Mouse (Mus musculus) yolk sac, embryonic 10.5 days (tissue): Measurements from ENCODE around the gene Gm20388.
"Not testable (repeated sequence)": the region's sequence is repeated elsewhere in the genome, so short reads cannot be mapped to it uniquely, and the experiment has no call there.

Experiments used
- DNase-seq: peaks from one replicate; pipeline ENCODE4 v3.0.0-alpha.2; 2017; ENCODE audit warnings: low spot score

The Gm20388 gene

DNA sequence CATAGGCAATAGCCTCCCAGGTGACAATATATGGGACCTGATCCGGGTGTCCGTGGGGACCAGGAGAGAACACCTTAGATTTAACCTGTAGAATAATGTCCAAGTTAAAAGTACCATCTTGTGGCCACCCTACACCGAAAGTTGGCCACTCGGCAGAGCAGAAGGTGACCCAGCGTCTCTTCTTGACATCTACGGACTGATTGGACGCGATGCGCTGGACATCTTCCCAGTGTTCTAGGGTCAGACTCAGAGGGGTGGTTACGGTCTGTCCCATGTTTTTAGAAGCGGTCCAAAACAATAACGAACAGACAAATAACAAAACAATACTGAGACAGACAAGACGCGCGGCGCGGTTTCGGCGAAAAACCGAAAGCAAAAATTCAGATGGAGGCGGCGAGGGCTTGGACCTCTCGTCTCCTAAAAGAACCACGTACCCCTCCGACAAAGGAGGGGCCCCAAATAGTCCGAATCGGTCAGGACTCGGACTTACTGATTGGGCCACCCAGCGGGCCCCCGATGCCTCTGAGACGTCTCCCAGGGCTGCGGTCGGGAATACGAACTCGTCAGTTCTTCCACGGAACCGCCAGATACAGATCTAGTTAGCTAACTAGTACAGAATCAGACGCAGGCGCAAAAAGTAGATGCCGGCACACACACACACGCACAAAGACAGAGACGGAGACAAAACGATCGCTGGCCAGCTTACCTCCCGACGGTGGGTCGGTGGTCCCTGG lies 3522.8 kb downstream of the Gm20388 start:
- DNase-seq: not testable (repeated sequence)

DNA sequence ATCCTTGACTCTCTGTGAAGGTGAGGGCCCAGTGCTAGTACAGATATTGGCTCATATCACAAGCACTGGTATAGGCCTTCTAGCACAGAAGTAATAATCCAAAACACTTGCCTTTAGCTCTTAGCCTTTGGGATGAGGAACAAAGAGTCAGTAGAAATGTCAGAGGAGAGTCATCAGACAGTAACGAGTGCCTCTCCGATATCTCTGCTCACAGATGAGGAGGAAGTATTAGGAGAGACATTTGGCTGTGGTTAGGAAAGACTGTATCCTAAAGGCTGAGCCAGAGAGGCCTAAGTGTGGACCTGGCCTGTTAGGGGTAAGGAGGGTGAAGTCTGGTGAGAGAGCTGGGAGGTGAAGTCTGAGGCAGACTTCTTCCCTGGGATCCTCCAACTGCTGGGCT lies 3531.1 kb downstream of the Gm20388 start:
- no peak for DNase-seq

DNA sequence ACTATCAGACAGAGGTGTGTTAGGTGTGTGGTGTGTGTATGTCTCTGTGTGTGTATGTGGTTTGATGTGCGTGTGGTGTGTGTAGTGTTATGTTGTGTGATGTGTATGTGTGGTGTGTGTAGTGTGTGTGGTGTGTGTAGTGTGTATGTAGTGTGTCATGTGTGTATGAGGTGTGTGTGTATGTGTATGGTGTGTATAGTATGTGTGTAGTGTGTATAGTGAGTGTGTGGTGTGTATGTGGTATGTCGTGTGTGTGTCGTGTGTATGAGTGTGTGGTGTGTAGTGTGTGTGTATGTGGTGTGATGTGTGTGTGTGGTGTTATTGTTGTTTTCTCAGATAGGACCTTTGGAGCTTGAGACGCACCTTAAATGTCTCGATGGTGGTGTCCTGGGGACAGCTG lies 3531.7 kb downstream of the Gm20388 start:
- no peak for DNase-seq

DNA sequence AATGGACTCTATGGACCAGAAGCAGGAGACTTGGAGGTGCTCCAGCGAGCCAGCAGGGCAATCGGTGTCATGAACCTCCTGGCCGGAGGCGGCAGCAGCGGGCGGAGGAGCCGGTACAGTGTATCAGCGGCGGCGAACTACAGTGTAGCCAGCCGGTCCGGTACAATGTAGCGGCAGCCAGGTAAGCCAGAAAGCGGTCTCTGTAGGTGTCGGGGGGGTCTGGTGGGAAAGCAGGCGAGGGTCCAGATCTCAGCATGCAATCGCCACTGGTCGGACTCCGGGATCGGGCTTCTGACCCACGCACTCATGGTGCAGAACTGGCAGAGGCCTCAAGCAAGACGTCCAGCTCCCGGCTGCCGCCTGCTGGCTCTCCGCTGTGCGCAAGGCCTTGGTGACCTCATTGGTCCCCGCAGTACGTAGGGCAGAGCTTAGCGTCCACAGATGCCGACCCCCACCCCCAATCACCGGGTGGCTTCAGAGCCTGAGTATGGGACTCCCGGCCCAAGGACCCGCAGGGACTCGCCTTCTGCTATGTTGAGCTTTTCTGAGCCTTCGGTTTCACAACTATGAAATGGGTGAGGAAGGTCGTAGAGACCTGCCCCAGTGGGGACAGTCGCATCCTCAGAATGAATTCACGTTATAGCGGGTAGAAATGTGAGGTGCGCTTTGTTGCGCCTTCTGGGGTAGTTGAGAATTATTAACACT lies 3532.4 kb downstream of the Gm20388 start:
- peak; percentile 94 for DNase-seq

DNA sequence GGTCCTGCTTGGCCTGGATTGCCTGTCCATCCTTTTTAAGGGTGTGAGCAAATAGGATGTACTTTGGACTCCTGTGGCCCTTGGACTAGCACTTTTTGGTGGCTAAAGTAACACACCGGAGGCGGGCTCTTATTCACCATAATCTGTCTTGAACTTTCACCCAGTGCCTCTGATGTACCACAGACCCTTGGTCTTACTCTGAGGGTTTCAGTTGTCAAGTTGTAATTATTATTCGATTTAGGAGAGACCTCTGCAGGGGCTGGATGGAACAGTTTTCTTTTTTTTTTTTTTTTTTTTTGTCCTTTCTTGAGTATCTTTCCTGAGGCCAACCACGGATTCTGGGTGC lies 3532.9 kb downstream of the Gm20388 start:
- DNase-seq: no peak

DNA sequence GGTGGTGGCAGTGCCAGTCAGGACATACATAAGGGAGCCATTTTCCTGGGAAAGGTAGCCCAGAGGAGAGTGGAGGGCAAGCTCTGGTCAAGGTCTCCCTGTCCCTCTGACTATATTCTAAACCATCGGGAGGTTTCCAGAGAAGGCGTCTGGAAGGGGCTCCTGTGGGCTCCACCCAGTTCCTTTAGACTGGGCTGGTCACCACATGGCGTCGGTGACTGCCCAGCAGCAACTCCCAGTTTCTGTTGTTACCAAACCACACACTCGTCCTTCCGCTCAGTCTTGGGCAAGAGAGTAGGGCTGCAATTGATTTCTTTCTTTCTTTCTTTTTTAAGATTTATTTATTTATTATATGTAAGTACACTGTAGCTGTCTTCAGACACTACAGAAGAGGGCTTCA lies 3533.5 kb downstream of the Gm20388 start:
- no peak for DNase-seq

DNA sequence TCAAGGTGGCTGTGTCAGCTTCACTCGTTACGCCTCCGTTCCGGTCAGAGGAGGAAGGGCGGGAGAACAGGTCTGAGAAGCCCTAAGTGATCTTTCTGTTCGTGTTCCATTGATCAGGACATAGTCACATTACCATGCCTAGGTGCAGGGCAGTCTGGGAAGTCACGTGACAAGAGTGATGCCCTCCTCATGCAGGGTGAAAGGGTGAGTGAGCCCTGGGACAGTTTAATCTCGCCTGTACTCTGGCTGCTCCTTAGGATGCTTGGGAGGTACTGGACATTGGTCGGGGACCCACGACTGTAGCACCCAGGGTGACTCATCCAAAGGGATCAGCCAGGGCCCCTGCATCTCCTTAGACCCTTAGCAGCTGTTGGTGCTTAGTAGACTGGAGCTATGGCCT lies 3535.3 kb downstream of the Gm20388 start:
- DNase-seq: no peak

DNA sequence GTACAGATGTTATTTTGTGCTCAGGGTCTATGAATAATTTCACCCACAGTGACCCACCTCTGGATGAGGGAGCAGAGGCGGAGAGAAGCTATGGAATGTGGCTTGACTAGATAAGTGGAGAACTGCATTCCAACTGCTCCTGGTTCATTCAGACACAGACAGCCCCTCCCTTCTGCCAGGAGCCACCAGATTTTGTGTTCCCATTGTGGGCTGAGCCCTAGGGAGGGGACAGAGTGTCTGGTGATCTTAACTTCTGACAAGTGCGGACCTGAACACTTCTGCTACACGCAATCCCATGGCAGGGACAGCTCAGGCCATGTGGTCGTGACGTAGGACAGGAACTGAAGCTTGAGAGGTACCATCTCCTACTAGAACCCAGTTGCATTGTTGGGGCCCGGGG lies 3536.2 kb downstream of the Gm20388 start:
- peak; percentile 52 for DNase-seq

DNA sequence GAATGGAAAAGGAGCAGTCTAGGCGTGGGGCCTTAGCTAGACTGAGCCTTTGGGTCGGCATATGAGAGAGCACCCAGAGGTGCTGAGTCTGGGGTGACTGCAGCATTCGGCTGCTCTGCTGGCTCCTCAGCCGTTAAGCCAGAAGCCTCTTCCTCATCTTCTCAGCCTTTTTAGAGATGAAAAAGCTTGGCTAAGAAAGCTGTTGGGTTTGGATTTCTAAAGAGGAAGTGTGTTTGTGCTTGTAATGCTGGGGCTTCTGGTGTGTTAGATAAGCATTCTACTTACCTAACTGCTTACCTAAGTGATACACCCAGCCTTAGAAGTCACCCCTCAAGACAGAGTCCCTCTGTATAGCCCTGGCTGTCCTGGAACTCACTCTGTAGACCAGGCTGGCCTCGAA lies 3540.1 kb downstream of the Gm20388 start:
- DNase-seq: no peak

DNA sequence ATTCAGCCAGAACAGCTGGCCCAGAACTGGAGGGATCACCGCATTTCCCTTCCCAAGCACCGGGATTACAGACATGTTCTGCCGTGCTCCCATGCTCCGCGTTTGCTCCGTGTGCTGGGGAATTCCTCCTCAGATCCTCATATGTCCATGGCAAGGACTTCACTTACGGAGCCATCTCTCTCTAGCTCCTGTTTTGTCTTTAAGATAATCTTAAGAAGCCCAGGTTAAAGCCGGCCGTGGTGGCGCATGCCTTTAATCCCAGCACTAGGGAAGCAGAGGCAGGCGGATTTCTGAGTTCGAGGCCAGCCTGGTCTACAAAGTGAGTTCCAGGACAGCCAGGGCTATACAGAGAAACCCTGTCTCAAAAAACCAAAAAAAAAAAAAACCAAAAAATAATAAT lies 3541.1 kb downstream of the Gm20388 start:
- DNase-seq: not testable (repeated sequence)

DNA sequence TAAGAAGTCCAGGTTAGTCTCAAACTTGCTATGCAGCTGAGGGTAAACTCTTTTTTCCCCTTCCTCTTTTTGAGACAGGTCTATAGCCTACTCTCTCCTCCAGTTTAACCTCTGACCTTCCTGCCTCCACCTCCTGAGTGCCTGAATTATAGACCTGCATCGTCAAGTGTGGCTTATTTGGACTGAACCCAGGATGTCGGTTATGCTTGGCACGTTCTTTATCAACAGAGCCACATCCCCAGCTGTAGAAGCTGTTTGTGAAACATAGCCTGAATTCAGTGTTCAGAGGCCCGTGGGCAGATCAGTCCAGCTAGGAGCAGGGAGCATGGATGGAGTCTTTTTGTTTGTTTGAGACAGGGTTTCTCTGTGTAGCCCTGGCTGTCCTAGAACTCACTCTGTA lies 3541.5 kb downstream of the Gm20388 start:
- no peak for DNase-seq

DNA sequence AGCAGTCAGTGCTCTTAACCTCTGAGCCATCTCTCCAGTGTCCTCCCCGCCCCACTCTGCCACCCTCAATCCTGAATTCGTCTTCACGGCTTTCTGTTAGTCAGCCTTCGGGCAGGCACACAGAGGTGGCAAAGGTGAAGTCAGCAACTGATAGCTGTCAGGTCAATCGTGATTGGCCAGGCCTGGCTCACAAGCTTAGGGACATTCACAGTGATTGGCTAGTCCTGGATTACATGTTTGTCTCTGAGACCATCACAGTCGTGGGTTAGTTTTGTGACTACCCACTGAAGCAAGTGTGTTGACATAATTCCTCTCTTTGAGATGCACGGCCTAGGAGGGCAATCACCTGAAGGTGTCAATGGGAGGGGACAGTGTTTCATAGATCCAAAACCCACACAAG lies 3542.7 kb downstream of the Gm20388 start:
- no peak for DNase-seq

DNA sequence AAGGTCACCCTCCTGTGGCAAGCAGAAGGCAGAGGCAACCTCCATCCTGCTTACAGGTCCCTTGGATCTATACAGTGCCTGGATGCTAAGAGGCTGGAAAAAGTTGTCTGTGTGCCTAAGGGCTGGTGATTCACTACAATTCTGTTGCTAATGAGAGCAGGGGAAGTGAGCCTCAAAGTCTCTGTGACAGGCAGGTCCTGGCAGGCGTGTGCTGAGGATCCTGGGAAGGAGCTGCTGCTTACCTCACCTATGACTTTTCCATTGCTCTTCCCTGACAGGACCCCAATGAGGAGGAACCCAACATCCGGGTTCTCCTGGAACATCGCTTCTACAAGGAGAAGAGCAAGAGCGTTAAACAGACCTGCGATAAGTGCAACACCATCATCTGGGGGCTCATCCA lies 3543.3 kb downstream of the Gm20388 start:
- no peak for DNase-seq

DNA sequence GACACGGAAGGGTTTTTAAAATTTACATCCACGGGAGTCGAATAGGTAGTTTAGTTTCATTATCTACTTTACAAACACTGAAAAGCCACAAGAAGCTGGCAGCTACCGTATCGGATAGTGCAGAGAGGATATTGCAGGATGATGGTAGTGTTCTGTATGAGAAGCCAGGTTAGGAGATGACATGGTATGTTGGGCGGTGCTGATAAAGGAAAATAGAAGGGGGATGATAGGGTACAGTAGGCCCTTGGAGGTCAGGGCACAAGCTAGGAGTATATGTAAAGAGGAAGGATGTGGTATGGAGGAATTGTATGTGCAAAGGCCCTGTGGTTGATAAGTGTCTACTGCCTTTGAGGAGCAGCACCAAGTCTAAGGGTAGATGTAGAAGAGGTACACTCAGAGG lies 3543.9 kb downstream of the Gm20388 start:
- no peak for DNase-seq

DNA sequence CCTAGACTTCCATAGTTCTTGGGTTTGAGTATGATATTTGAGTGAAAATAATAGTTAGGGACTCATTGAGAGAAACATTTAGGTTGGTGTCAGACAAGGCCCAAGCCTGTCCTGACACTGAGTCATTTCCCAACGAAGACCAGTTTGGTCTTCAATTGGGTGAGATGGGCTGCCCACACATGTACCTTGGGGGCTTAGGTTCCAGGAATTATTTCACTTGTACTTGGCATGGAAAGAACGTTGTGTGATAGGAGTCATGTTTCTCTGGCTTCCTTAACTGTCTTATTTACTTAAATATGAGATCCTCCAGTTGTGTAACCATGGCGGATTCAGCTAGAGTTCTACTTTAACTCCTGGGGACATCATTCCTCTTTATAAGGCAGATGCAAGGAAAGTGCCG lies 3553.0 kb downstream of the Gm20388 start:
- DNase-seq: no peak

DNA sequence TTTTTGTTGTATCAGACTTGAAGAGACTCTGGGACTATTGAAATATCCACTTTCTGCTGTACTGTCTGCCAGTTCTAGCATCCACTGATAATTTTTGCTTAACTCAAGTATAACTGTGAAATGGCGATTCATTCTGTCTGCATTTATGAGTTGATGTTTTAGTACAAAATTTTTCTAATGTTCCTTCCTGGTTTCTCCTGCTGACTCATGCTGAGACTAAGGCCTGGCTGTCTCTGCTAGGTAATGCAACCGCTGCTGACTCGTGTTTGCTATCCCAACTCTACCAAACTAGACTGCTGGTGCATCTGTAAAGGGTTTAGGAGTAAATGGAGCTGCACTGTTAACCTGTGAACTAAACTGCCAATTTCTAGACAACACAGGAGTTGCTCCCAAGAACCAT lies 3556.8 kb downstream of the Gm20388 start:
- DNase-seq: no peak

DNA sequence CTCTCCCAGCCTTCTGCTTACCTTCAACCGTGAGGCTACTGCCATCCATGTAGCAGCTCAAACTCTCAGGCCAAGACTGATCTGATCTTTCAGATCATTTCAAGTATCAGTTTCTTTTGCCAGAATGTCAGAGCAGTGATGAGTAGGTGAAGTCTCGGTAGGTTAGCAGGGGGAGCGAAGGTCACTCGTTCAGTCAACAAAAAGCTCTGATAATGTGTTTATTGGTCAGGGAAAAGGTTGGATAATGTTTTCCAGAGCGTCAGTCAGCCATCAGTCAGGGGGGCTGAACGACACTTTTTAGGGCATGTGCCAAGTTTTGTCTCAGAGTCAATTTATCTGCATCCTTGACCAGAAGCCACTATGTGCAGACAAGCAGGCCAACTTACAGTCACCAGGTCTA lies 3562.3 kb downstream of the Gm20388 start:
- DNase-seq: peak; percentile 74

DNA sequence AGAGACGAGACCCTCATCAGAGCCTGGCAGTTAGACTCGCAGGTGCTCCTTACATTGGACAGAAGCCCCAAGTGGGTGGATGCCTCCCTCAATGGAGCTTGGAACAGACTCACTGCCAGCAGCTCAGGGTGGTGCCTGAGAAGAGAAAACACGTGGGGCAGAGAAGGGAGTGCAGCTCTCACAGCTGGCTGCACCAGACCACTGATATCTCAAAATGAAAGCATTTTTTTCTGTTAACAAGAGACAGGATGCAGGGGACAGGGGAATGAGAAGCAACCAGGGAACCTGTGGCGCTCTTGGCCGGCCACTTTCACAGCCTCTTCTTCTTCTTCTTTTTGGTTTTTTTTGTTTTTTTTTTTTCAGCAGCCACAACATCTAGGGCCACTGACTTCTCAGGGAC lies 3563.9 kb downstream of the Gm20388 start:
- not testable (repeated sequence) for DNase-seq

DNA sequence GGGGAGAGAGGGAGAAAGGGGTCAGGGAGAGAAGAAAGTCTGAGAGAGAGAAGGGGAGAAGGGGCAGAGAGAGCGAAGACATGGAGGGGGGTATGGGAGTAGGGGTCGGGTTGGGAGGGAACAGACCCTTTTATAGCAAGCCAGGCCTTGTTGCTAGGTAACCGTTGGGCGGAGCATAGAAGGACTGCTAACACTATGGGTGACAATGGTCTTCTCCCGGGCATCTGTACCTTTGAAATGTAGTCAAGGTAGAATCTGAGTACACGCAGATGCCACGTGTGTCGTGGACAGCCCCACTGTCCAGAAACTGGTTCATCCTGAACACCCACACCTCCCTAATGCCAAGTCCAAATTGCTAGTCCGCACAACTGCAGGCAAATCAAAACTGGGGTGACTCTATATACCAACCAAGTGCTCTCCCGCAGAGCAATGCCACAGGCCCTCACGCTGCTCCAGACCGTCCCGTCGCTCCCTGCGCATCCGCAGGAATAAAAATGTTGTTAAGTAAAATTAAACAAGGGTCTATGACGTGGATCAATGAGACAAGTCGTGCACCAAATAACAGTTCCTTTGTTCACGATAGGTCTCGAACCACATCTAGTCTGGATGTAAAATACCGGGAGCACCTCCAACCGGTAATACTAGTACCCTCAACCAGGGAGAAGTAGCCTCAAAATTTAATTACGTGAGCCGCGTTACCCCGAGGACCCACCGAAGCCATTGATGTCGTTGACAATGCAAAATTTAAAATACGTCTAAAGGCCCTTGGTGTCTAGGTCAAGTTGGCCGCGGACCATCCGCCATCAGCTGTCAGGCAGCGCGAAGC lies 3566.5 kb downstream of the Gm20388 start:
- peak; percentile 68 for DNase-seq

DNA sequence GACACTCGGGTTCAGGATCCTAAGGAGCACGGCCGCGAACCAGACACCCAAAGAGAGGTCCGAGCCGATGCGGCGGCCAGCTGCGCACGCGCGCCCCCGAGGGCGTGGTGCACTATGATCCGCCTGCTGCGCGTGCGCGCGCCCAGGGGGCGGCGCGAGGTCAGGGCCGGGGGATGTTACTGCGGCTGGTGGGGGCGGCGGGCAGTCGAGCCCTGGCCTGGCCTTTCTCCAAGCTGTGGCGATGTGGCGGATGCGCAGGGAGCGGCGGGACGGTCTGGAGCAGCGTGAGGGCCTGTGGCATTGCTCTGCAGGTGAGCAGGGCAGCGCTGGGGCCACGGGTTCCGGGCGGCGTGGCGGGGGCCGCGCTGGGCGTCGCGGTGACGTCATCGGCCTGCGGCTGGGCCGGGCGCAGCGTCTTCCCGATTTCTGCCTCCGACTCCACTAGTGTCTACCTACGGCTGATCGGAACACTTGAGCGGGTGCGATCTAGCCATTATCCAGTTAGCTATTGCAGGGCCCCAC lies 3567.2 kb downstream of the Gm20388 start, which contains the start of gene Afg3l1:
Gene Afg3l1, plus strand, starts transcription at position 167 of the 522 bp plus-strand sequence.
- peak; percentile 92 for DNase-seq

DNA sequence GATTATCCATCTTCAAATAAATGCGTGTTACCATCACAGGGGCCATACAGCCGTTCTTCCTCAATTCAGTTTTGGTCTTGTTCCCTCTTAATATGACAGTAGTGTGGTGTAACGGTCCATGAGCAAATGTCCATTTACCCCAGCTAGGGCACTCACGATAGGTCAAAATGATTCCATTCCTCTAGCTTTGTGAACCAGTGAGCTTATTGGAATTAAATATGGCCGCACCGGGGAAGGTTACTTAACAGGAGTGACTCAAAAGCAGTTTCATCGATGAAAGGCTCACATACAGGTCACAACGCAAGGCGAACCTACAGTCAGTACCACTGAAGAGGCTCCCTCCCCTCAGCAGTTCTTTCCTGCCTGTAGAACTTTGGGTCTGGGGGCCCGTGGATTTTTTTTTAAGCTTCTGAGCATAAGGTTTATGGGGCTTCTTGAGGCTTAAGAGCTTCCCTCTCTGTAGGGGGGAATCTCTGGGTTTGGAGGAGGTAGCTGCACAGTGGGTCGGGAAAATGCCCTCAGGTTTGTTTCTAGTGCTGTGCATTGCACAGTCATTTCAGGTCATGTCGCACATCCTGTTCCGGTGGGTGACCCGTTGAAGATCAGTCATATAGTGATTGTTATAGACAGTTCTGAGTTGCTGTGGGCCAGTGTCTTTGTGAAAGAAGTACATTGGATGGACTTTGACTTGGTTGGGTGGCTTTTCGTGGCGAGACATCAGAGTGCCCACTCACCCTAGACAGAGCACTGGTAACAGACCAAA lies 3568.0 kb downstream of the Gm20388 start:
- DNase-seq: no peak

DNA sequence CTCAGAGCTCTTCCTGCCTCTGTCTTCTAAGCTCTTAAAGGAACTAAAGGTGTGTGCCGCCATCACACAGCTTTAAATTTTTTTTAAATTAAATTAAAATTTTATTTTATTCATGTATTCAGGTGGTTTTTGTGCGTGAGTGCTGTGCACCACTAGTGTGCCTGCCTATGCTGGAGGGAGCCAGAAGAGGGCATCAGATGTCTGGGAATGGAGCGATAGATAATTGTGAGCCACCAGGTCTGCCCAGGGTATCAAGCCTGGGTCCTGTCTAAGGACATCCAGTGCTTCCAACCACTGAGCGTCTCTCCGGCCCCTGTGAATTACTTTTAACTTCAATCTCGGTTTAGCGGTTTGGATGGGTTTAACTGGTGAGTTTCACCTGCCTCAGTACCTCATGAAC lies 3572.0 kb downstream of the Gm20388 start:
- no peak for DNase-seq
